Mouse (Mus musculus): ENCODE data around the gene Tenm4. TPM values are rescaled to one million over a fixed set of nuclear protein-coding genes. Genes with fewer than 3 reads are reported as not detected.

The Tenm4 gene
- polyA plus RNA-seq, 1 experiment from 2014 or later: 5.0 TPM

DNA sequence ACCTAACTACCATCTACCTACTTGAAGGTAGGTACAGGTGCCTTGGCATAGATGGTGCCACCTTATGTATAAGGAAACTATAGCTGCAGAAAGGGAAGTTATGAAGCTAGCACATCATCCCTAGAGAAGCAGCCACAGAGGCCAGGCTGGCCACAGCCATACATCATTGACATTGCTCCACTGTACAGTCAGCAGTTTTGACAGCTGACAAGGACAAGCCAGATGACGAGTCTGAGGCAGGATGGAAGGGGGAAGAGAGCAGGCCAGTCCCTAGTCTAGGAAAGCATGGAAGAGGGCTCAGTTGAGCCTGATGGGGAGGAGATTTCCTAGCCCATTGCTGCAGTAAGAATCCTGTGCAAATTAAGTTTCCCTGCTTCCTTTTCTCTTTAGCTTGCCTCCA lies 548.9 kb downstream of the Tenm4 start:
- Histone ChIP-seq H3K4me1 (ENCODE audit: insufficient read depth, low read depth, low read length) (no peaks in the 10 kb centered on the region), H3K9ac (replicated peaks; ENCODE audit: low read depth) (no peak overlapping the region), H3K27ac (ENCODE audit: low read length) (no peak overlapping the region), H3K27me3 (replicated peaks; ENCODE audit: insufficient read depth, low read length) (no peaks in the 10 kb centered on the region), H3K4me3 (ENCODE audit: low read depth, low read length) (no peak overlapping the region), H3K9me3 (ENCODE audit: low read length) (no peaks in the 10 kb centered on the region), H3K36me3 (ENCODE audit: insufficient read depth, low read length) (no peaks in the 10 kb centered on the region), H3K4me2 (replicated peaks; ENCODE audit: low read depth, low read length) (no peak overlapping the region)
- TF ChIP-seq CTCF (IDR thresholded peaks at IDR 0.05) (no peak), EP300 (IDR thresholded peaks at IDR 0.05) (no peak)
- 57% methylated on average over 1 of the region's 1 CpGs for WGBS
- no peak for DNase-seq (ENCODE audit: low spot score)
- ATAC-seq: no peak

DNA sequence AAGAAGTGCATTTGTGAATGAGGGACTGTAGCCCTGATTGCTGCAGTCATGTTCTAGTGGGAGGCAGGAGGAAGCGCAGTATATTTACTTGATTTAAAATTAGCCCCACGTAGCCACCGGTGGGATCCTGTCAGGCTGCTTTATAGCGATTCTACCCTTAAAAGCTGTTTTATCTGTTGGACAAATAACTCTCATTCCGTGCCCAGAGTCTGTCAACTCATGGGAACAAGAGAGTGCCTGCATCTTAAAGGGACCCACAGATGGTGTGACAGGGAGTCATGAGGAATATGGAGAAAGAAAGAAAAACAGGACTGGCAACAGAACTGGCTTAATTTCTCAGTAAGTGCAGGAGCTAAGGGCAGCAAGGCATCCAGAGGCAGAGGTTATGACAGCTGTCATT lies 549.4 kb downstream of the Tenm4 start:
- Histone ChIP-seq H3K9me3 (ENCODE audit: low read length) (no peaks in the 10 kb centered on the region), H3K36me3 (ENCODE audit: insufficient read depth, low read length) (no peaks in the 10 kb centered on the region), H3K4me3 (ENCODE audit: low read depth, low read length) (no peak overlapping the region), H3K4me2 (replicated peaks; ENCODE audit: low read depth, low read length) (no peak overlapping the region), H3K27ac (ENCODE audit: low read length) (no peak overlapping the region), H3K27me3 (replicated peaks; ENCODE audit: insufficient read depth, low read length) (no peaks in the 10 kb centered on the region), H3K9ac (replicated peaks; ENCODE audit: low read depth) (no peak overlapping the region), H3K4me1 (ENCODE audit: insufficient read depth, low read depth, low read length) (no peaks in the 10 kb centered on the region)
- no peak for DNase-seq (ENCODE audit: low spot score)
- ATAC-seq: no peak
- no peak for TF ChIP-seq EP300 (IDR thresholded peaks at IDR 0.05)
- TF ChIP-seq CTCF (IDR thresholded peaks at IDR 0.05): no peak
- WGBS: 41% methylated on average over 5 of the region's 5 CpGs

- Histone ChIP-seq H3K9ac (replicated peaks; ENCODE audit: low read depth) (no peak overlapping the region), H3K4me3 (ENCODE audit: low read depth, low read length) (no peak overlapping the region), H3K4me1 (ENCODE audit: insufficient read depth, low read depth, low read length) (no peaks in the 10 kb centered on the region), H3K27me3 (replicated peaks; ENCODE audit: insufficient read depth, low read length) (no peaks in the 10 kb centered on the region), H3K36me3 (ENCODE audit: insufficient read depth, low read length) (no peaks in the 10 kb centered on the region), H3K27ac (ENCODE audit: low read length) (no peak overlapping the region), H3K9me3 (ENCODE audit: low read length) (no peaks in the 10 kb centered on the region), H3K4me2 (replicated peaks; ENCODE audit: low read depth, low read length) (no peak overlapping the region)
- ATAC-seq: no peak
- WGBS: 56% methylated on average over 3 of the region's 3 CpGs
- no peak for DNase-seq (ENCODE audit: low spot score)
- TF ChIP-seq CTCF (IDR thresholded peaks at IDR 0.05) (no peak), EP300 (IDR thresholded peaks at IDR 0.05) (no peak)
These were observed 551.8 kb downstream of the Tenm4 start for GRCm38 (mm10) chr7:96722796-96723195.

GRCm38 (mm10) chr7:96725603-96726002 lies 554.6 kb downstream of the Tenm4 start:
- Histone ChIP-seq H3K9ac (replicated peaks; ENCODE audit: low read depth) (no peak overlapping the region), H3K9me3 (ENCODE audit: low read length) (no peaks in the 10 kb centered on the region), H3K4me3 (ENCODE audit: low read depth, low read length) (no peak overlapping the region), H3K4me2 (replicated peaks; ENCODE audit: low read depth, low read length) (no peak overlapping the region), H3K4me1 (ENCODE audit: insufficient read depth, low read depth, low read length) (no peaks in the 10 kb centered on the region), H3K36me3 (ENCODE audit: insufficient read depth, low read length) (no peaks in the 10 kb centered on the region), H3K27ac (ENCODE audit: low read length) (no peak overlapping the region), H3K27me3 (replicated peaks; ENCODE audit: insufficient read depth, low read length) (no peaks in the 10 kb centered on the region)
- TF ChIP-seq EP300 (IDR thresholded peaks at IDR 0.05) (no peak), CTCF (IDR thresholded peaks at IDR 0.05) (no peak)
- 95% methylated on average over 5 of the region's 5 CpGs for WGBS
- DNase-seq (ENCODE audit: low spot score): no peak
- ATAC-seq: no peak

DNA sequence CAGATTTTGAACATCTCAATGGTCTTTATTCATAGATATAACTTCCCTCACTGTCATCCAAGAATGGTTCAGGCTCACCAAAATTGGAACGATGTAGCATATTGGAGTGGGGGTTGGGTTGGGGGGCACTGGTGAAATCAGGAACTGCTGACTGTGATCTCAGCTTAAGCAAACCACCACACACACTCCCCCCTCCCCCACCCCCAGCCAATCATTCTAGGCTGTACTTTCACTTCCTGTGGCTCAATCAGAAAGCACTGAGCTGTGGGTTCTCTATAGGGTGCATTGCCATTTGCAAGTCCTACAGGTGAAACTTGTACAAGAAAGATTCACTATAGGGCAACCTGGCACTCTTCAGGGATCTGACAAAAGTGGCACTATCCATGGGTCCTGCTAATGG lies 559.3 kb downstream of the Tenm4 start:
- Histone ChIP-seq H3K4me2 (replicated peaks; ENCODE audit: low read depth, low read length) (no peak overlapping the region), H3K4me1 (ENCODE audit: insufficient read depth, low read depth, low read length) (no peaks in the 10 kb centered on the region), H3K9ac (replicated peaks; ENCODE audit: low read depth) (no peak overlapping the region), H3K27ac (ENCODE audit: low read length) (no peak overlapping the region), H3K4me3 (ENCODE audit: low read depth, low read length) (no peak overlapping the region), H3K27me3 (replicated peaks; ENCODE audit: insufficient read depth, low read length) (no peaks in the 10 kb centered on the region), H3K9me3 (ENCODE audit: low read length) (no peaks in the 10 kb centered on the region), H3K36me3 (ENCODE audit: insufficient read depth, low read length) (no peaks in the 10 kb centered on the region)
- WGBS: 69% methylated on average over 1 of the region's 1 CpGs
- TF ChIP-seq CTCF (IDR thresholded peaks at IDR 0.05) (no peak), EP300 (IDR thresholded peaks at IDR 0.05) (no peak)
- ATAC-seq (no peak), DNase-seq (ENCODE audit: low spot score) (no peak)

DNA sequence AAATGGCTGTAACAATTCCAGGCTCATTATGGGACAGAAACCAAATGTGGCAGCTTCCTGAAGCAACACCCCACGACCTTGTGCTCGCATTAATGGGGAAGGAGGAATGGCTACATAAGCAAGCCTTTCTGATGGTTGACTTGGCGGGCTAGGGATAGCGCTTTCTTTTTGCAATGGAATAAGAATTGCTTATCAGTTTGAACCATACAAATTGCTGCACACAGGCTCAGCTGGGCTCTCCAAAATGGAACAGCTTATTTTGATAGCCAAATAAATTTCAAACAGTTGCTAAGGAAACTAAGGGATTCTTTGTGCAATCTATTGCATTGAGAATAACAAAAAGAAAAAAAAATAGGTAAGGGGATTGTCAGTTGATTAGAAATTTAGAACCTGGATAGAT lies 560.9 kb downstream of the Tenm4 start:
- H3K4me2 ChIP-seq (replicated peaks; ENCODE audit: low read depth, low read length): no peak overlapping the region
- H3K4me1 ChIP-seq (ENCODE audit: insufficient read depth, low read depth, low read length): no peaks in the 10 kb centered on the region
- H3K9ac ChIP-seq (replicated peaks; ENCODE audit: low read depth): no peak overlapping the region
- WGBS: 78% methylated on average over 4 of the region's 4 CpGs
- H3K9me3 ChIP-seq (ENCODE audit: low read length): no peaks in the 10 kb centered on the region
- DNase-seq (ENCODE audit: low spot score): no peak
- TF ChIP-seq EP300 (IDR thresholded peaks at IDR 0.05) (no peak), CTCF (IDR thresholded peaks at IDR 0.05) (no peak)
- H3K27me3 ChIP-seq (replicated peaks; ENCODE audit: insufficient read depth, low read length): no peaks in the 10 kb centered on the region
- no peak for ATAC-seq
- H3K27ac ChIP-seq (ENCODE audit: low read length): no peak overlapping the region
- no peaks in the 10 kb centered on the region for H3K36me3 ChIP-seq (ENCODE audit: insufficient read depth, low read length)
- no peak overlapping the region for H3K4me3 ChIP-seq (ENCODE audit: low read depth, low read length)

Measured in lung, postnatal 0 days (tissue).